Mouse (Mus musculus) cerebellum, adult 9-10 months (tissue): Measurements from ENCODE around the gene Sox12.
"Not testable (repeated sequence)": the region's sequence is repeated elsewhere in the genome, so short reads cannot be mapped to it uniquely, and the experiment has no call there.

Experiments used
- DNase-seq: peaks from one replicate; pipeline ENCODE4 v3.0.0; 2022

Gene Sox12

GRCm38 (mm10) chr2:152397680-152398435 is at the start of gene Sox12:
Gene Sox12, minus strand, starts transcription at chr2:152398063.
- DNase-seq: peak; percentile 93

- no peak for DNase-seq
These were observed 49.6 kb upstream of the Sox12 start for GRCm38 (mm10) chr2:152447461-152447860.

- DNase-seq: no peak
These were observed 48.8 kb upstream of the Sox12 start for GRCm38 (mm10) chr2:152446642-152447041.

- no peak for DNase-seq
These were observed 45.4 kb upstream of the Sox12 start for GRCm38 (mm10) chr2:152443281-152443680.

- DNase-seq: no peak
These were observed 44.5 kb upstream of the Sox12 start for GRCm38 (mm10) chr2:152442322-152442721.

DNA sequence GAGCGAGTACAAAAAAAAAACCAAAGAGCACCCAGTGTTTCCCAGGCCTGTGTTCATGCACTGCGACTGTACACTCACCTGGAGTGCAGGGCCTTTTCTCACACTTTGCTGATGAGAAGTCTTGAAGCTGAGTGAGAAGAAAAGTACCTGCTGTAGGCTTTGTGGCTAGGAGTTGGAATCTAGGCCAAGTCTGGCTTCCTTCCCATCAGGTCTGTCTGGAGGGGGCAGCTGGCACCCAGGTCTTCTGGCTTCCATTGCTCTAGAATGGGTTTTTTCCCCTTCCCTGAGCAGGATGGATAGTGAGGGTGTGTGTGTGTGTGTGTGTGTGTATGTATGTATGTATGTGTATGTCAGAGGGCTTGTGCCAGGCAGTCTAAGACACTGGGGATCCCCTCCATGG is 42.0 kb upstream of the Sox12 start:
- no peak for DNase-seq

DNA sequence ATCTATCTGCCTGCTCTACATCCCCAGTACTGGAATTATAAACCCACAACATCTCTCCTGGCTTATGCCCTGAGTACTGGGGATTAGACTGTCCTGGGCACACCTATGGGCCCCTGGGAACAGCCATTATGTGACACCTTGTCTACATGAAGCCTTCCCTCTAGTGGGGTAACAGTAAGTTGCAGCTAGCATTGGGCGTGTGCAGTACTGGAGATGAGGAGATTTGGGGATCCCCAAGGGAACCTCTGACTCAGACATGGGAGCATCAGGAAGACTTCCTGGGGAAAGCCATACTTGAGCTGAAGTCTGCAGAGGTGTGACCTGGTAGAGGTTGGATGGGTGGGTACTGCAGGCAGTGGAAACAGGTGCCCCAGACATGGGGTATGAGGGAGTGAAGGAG is 41.1 kb upstream of the Sox12 start:
- DNase-seq: no peak

DNA sequence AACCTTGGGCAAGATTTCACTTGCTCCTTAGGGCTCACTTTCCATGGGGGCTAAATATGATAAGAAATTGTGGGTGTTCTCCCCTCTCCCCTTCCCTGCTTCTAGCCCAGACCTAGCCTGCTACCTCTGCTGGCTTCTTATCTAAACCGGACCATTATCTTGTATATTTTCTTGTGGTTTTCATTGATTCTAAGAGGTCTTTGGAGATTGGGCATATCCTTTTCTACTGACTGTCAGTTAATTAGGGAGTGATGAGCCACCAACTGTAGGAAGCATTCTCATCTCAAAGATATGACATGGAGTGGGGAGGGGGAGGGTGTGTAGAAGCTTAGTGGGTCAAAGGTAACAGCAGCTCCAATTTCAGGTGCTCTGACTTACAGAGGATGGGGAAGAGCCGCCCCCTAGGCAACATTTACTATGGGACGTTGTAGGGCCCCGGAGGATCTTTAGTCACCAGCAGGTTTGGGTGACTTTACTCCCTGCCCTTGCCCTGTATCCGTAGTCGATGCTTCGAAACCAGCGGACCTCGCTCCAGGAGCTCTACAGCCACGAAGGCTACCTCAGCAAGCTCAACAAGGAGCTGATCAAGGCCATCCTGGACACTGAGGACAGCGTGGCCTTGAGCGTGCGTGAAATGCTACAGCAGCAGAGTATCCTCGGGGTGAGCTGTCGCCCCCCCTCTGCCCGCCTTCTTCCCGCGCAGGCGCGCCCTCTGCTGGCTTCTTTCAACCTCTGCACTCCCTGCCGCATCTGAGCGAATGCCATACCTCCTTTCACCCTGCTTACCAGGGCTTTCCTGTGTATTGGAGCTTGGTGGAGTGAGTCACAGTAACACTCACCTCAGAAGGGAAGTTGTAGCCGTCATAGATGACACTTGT is 39.4 kb upstream of the Sox12 start:
- DNase-seq: peak; percentile 88

DNA sequence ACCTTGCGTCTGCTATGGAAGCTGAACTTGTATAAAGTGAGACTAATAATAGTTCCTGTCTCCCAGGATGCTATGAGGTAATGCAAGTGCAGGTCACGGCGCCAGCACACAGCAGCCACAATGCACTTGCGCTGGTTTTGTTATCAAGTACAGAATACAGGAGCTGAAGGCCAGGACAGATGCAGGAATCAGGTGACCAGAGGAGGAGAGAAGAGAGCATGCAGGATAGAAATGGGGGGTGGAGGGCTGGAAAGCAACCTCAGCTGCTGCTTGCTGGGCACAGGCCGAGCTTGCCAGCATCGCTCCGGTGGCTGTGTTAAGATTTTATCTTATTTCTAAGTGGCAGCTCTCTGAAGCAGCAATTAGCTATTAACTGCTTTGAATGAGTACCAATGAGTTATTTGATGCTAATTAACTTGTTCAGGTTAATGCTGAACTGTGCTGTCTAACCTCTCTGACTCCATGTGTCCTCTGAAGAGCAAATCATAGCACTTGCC is 38.6 kb upstream of the Sox12 start:
- no peak for DNase-seq

DNA sequence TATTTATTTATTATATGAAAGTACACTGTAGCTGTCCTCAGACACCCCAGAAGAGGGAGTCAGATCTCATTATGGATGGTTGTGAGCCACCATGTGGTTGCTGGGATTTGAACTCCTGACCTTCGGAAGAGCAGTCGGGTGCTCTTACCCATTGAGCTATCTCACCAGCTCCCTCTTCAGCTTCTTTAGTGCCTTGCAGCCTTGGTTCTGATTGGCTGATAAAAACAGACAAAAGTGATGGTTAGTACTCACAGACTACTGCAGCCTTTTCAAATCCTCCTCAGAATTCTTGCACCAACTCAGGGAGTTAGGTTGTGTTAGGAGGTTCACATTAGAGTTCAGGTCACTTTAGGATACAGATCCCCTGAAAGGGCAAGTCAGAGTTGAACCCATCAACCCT is 30.6 kb upstream of the Sox12 start:
- not testable (repeated sequence) for DNase-seq

- DNase-seq: no peak
These were observed 29.6 kb upstream of the Sox12 start for GRCm38 (mm10) chr2:152427493-152427892.

DNA sequence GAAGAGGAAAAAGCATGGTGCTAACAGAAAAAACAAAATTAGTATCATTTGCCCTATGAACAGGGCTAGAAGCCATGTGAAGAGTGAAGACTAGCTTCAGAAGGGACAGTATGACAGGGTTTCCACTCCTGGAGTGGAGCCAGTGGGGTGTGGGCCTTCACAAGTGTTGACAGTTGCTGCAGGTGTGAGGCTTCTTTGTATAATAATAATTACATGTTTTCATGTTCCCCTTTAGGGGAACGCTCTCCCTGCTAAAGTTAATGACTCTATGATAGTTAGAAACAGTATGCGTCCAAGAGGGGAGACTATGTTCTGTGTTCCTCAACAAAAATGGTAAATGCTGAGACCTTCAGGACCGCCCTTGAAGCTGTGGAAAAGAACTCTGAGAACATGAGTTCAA is 17.9 kb upstream of the Sox12 start:
- peak; percentile 51 for DNase-seq

DNA sequence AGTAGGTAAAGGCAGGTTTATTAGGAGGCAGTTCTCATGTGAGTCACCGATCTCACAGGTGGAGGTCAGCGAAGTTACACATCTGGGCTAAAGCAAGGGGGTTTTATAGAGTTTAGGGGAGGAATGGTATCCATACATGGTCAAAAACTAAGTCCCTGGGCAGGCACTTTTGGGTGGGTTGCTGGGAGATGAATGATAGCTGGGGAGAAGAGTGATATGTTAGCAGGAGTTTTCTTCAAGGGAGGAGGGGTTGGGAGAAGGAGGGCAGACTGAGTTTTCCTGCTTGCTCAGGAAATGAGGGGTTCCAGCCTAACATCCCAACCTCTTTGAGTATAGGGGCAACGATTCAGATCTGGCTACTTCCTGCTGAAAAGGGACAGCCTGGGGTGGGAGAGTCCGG is 17.4 kb upstream of the Sox12 start, which contains the start of gene 6820408C15Rik:
Gene 6820408C15Rik, plus strand, starts transcription at position 301 of the 400 bp plus-strand sequence.
- DNase-seq: no peak

GRCm38 (mm10) chr2:152414591-152415165 is 16.8 kb upstream of the Sox12 start, which contains the start of gene Zcchc3:
Gene Zcchc3, minus strand, starts transcription at chr2:152415027.
- DNase-seq: peak; percentile 88

- DNase-seq: peak; percentile 56
These were observed 16.1 kb upstream of the Sox12 start for GRCm38 (mm10) chr2:152413765-152414584.

- DNase-seq: peak; percentile 54
These were observed 15.4 kb upstream of the Sox12 start for GRCm38 (mm10) chr2:152413158-152413764.

GRCm38 (mm10) chr2:152412526-152413157 is 14.8 kb upstream of the Sox12 start:
- peak; percentile 45 for DNase-seq

DNA sequence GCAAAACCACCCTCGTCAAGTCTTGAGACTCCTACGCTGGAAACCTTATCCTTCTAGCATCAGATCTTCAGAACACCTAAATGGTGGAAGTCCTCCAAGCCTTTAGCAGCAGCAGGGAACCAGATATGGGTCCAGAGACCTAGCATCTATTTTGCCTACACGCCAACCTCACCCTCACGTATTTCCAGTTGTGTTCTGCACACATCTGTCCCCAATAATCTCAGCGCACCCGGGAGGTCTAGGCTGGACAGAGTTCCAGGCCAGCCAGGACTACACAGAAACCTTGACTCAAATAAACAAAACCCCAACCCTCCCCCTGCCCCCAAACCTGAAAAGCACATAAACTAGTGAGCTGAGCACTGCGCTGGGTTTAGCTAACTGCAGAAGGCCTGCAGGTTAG is 13.6 kb upstream of the Sox12 start:
- DNase-seq: no peak

GRCm38 (mm10) chr2:152410971-152411371 is 13.1 kb upstream of the Sox12 start:
- DNase-seq: peak; percentile 75

DNA sequence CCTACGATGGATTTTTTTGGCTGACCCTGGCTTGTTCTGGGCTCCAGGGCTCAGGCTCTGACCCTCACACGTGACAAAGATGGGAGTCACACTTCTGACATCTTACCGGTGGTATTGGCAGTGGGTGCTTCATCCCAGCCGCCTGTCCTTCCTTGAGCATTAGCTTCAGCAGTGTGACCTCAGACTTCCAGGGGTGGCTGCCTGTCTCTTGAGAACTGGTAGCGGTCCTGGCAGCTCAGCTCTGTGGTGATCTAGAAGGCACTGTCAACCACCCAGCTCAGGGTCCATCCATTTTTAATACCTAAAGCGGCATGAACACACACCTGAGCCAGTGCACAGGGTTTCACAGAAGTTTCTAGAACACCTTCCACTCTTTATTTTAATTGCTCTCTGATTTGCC is 11.9 kb upstream of the Sox12 start:
- peak; percentile 31 for DNase-seq

DNA sequence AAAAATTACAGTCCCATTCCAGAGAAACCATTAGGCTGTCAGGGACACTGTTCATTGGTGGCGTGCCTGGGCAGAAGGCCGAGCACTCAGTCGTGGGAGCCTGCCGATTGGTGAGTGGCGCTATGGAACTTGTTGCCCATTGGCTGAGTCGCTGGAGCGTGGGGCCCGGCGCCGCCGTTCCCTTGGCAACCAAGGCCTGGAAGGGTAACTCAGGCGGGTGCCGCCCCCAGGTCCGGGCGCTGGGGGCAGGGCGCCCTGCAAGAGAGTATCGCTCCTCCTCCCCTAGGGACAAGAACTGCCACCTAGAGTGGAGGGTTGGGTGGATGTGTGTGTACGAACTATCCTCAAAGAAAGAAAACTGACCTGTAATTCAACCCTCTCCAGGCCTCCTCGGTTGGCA is 8.3 kb upstream of the Sox12 start:
- peak; percentile 96 for DNase-seq
